Mouse (Mus musculus): ENCODE measurements around the gene Asxl1. TPM values are rescaled to one million over a fixed set of nuclear protein-coding genes. Genes with fewer than 3 reads are reported as not detected.

The Asxl1 gene
- total RNA-seq (2015; ENCODE audit: low replicate concordance) (37.5 and 37.7 TPM in 2 replicates), total RNA-seq (2017; ENCODE audit: low replicate concordance) (43.1 and 57.7 TPM in 2 replicates)

- ATAC-seq (replicated peaks; ENCODE audit: low FRiP score, poor library complexity, severe bottlenecking), result peak; percentile 89
Observed at GRCm38 (mm10) chr2:153345454-153346220, at the start of gene Asxl1. Gene Asxl1, plus strand, starts transcription at chr2:153345829.

DNA sequence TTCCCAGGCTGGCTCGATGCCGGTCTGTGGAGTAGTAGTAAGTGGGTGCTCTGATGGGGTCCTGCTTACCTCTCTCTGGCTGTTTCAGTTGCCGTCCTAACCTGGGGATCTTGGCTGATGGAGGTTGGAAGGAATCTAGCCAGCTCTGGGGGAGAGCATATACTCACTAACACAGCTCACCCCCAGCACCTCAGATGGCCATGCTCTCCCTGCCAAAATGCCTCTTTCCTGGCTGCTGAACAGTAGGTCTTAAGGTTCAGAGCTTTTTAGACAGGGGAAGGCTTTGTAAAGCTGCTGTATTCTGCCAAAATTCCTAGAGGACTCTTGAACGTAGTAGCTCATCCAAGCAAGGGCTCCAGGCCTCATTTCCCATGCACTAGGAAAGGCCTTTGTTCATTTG lies 47.9 kb upstream of the Asxl1 start:
- ATAC-seq (replicated peaks; ENCODE audit: low FRiP score, poor library complexity, severe bottlenecking), result no peak

GRCm38 (mm10) chr2:153298460-153298859 lies 47.2 kb upstream of the Asxl1 start:
- peak; percentile 80 for ATAC-seq (replicated peaks; ENCODE audit: low FRiP score, poor library complexity, severe bottlenecking)

DNA sequence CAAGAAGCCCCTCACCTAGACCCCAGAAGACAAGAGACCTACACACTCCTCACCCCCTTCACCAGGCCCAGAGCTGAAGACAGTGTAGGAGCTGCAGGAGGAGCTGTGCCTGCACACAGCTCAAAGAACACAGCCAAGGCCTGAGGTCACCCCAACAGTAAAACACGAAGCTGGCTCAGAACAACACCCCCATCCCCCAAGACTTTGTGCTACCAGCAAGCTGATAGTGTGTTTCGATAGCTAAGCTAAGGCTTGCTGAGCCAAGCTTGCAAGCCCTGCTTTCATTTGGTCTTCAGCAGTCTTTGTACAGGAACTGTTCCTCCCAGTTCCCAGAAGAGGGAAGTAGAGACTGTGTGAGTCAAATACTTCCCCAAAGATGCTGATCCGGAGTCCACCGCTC lies 46.8 kb upstream of the Asxl1 start:
- ATAC-seq (replicated peaks; ENCODE audit: low FRiP score, poor library complexity, severe bottlenecking), result no peak

DNA sequence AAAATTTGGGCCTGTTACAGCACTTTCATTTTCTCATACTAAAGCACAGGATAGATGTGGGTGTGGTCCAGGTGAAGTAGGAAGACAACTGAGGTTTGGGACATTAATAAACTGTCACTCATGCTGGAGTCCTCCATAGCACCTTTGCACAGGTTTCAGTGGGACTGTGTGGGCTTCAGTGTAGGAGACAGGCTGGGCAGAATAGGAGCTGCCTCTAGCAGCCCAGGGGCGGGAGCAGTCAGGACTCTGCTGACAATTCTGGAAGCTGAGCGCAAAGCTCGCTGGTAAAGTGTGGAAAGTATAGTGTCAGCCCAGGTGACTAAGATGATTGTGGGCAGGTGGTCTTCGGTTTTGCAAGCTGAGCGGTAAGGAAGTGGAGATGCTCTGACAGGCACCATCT lies 44.5 kb upstream of the Asxl1 start:
- no peak for ATAC-seq (replicated peaks; ENCODE audit: low FRiP score, poor library complexity, severe bottlenecking)

- ATAC-seq (replicated peaks; ENCODE audit: low FRiP score, poor library complexity, severe bottlenecking), result no peak
Observed at GRCm38 (mm10) chr2:153305240-153305639, 40.4 kb upstream of the Asxl1 start.

- no peak for ATAC-seq (replicated peaks; ENCODE audit: low FRiP score, poor library complexity, severe bottlenecking)
Observed at GRCm38 (mm10) chr2:153308586-153308985, 37.0 kb upstream of the Asxl1 start.

DNA sequence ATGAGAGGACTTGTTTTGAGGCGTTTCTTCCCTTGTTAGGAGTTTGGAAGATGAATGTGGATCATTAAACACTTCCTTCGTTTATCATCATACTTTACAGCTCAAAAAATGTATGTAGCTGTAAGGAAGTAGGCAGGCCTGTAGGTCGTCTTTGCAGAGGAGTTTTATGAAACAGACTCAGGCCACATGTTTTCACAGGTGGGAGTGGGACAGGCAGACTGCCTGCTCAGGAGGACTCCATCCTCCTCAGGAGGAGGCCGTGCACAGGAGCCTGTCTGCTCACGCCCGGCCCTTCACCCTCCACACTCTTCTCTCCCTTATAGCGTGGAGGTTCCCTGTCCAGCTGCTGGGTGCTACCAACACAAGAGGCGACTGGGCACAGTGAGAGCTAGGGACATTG lies 36.5 kb upstream of the Asxl1 start:
- no peak for ATAC-seq (replicated peaks; ENCODE audit: low FRiP score, poor library complexity, severe bottlenecking)

- no peak for ATAC-seq (replicated peaks; ENCODE audit: low FRiP score, poor library complexity, severe bottlenecking)
Observed at GRCm38 (mm10) chr2:153310228-153310627, 35.4 kb upstream of the Asxl1 start.

GRCm38 (mm10) chr2:153312884-153313283 lies 32.7 kb upstream of the Asxl1 start:
- ATAC-seq (replicated peaks; ENCODE audit: low FRiP score, poor library complexity, severe bottlenecking), result no peak

- ATAC-seq (replicated peaks; ENCODE audit: low FRiP score, poor library complexity, severe bottlenecking), result no peak
Observed at GRCm38 (mm10) chr2:153318408-153318807, 27.2 kb upstream of the Asxl1 start.

DNA sequence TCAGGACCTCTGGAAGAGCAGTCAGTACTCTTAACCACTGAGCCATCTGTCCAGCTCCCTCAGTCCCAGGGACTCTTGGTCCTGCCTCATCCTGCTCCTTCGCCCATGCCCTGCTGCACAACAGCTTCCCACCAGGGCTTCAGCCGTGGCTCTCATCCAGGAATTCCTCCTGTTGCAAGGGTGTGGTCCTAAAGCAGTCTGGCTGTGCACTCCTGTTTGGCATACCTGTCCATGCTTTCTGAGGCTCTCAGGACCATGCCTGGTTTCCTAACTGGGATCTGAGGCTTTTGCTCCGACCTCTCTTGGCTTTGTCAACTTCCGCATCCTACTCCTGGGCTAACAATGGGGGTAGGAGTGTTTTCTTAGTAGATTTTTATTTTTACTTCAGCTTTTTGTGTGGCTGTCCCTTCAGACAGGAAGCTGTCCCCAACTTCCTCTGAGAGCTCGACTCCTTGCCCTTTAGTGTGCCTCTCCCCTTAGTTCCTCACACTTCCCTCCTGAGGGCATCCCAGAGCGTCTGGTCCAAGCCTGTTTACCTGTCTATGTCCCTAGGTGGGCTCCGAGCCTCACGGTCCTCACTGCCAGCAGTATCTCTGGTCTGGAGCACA lies 26.5 kb upstream of the Asxl1 start:
- ATAC-seq (replicated peaks; ENCODE audit: low FRiP score, poor library complexity, severe bottlenecking), result no peak

DNA sequence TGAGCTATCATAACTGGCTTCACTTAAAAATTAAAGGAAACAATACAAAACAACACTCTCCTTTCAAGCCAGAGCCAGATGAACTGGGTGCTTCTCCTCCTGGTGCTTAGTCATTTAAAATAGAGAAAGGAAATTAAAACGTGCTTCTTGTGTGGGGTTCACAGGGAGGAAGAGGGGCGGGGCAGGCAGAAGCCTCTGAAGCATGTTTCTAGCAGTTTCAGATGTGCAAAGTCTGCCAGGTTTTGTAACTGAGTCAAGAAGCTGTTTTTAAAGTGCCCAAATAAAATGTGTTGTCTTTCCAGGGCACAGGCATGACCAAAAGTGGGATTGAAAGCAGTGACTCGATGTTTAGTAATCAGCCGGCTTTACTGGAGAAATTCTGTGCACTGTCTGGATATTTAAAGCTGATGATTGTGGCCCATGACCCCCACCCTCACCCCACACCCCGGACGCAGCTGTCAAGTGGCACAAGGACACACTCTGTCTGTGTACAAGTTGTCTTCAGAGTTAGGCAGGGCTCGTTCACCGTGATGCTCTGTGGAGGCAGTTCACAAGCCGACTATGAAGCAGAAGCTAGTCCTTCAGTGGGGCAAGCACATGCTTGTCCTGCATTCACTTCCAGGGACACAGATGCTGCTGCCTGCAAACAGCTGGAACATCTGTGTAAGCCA lies 19.8 kb upstream of the Asxl1 start:
- no peak for ATAC-seq (replicated peaks; ENCODE audit: low FRiP score, poor library complexity, severe bottlenecking)

- no peak for ATAC-seq (replicated peaks; ENCODE audit: low FRiP score, poor library complexity, severe bottlenecking)
Observed at GRCm38 (mm10) chr2:153332271-153332670, 13.4 kb upstream of the Asxl1 start.

DNA sequence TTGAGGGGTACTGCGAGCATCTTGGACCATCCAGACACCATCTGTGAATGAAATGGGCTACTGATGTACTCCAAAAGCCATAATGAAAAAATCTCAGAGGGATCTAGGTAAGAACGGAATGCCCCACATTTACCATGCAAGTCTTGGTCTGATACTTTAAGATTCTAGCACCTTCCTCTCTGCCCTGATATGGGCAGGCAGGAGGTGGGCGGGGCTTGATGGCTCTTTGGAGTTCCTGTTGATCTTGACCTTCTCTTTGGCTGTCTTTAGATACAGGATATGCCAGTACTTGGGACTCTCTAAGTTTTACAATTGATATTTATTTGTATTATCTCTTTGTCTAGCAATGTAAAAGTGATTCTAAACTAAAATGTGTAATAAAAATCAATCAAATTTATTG lies 12.6 kb upstream of the Asxl1 start:
- 0 out of 2 replicates have a peak, but pooled peaks have one; percentile 32 for ATAC-seq (replicated peaks; ENCODE audit: low FRiP score, poor library complexity, severe bottlenecking)

- ATAC-seq (replicated peaks; ENCODE audit: low FRiP score, poor library complexity, severe bottlenecking), result no peak
Observed at GRCm38 (mm10) chr2:153333822-153334232, 11.8 kb upstream of the Asxl1 start.

DNA sequence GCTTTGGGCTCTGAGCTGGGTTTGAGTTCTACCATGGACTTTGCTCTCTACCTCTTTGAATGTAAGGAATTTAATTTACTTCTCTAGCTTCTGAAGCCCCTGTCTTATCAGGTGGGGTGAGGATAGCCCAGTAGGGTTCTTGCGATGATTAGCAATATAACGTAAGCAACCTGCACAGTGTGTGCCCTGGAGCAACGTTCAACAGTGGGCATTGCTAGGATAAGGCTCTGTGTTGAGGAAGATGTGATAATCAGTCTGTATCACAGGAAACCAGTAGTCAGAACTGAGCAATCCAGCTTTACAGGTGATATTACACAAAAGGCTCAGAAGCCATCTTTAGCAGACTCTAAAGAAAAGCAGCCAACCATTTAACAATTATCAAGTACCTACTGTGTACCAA lies 11.3 kb upstream of the Asxl1 start:
- no peak for ATAC-seq (replicated peaks; ENCODE audit: low FRiP score, poor library complexity, severe bottlenecking)

DNA sequence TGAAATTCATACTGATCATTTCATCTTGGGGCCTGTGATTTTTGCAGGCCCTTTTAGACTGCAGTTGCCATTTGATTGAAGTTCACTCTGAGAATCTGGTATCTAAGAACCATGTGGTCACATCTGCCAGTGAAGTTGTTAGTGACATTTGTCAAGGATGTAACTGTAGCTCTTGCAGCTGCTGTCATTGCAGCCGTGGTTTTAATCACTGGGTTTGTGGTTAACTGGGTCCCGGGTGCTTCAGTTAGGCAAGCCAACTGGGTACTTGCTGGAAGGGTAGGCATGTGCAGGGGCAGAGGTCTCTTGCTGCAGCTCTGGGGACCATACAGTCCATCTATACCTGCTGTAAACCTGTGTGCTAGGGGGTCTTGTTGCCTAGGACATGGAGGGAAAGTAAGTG lies 9.5 kb upstream of the Asxl1 start:
- ATAC-seq (replicated peaks; ENCODE audit: low FRiP score, poor library complexity, severe bottlenecking), result no peak

- ATAC-seq (replicated peaks; ENCODE audit: low FRiP score, poor library complexity, severe bottlenecking), result no peak
Observed at GRCm38 (mm10) chr2:153338361-153339350, 7.0 kb upstream of the Asxl1 start.

DNA sequence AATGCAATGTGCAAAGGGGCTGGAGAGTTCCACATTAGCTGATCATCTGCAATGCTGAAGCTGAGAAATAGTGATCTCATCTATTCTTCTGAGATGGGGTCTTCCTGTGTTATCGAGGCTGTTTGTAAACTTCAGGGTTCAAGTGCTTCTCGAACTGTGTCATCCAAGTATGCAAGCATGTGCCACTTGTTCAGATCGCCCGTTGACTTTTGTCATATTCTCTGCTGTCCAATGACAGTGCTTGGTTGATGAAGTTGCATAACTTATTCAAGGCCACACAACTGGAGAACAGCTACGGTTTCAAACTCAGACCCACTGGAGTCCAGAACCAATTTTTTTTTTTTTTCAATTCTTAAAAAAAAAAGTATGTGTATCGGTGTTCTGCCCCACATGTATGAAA lies 3.5 kb upstream of the Asxl1 start:
- no peak for ATAC-seq (replicated peaks; ENCODE audit: low FRiP score, poor library complexity, severe bottlenecking)
